Mouse (Mus musculus): Measurements from ENCODE around the gene Trmt112. TPM values are rescaled to one million over a fixed set of nuclear protein-coding genes. Genes with fewer than 3 reads are reported as not detected.
"Not testable (repeated sequence)": the region's sequence is repeated elsewhere in the genome, so short reads cannot be mapped to it uniquely, and the experiment has no call there.

Gene Trmt112
- total RNA-seq (2021): 10 to 100 TPM; 39.8 to 48.2 TPM

DNA sequence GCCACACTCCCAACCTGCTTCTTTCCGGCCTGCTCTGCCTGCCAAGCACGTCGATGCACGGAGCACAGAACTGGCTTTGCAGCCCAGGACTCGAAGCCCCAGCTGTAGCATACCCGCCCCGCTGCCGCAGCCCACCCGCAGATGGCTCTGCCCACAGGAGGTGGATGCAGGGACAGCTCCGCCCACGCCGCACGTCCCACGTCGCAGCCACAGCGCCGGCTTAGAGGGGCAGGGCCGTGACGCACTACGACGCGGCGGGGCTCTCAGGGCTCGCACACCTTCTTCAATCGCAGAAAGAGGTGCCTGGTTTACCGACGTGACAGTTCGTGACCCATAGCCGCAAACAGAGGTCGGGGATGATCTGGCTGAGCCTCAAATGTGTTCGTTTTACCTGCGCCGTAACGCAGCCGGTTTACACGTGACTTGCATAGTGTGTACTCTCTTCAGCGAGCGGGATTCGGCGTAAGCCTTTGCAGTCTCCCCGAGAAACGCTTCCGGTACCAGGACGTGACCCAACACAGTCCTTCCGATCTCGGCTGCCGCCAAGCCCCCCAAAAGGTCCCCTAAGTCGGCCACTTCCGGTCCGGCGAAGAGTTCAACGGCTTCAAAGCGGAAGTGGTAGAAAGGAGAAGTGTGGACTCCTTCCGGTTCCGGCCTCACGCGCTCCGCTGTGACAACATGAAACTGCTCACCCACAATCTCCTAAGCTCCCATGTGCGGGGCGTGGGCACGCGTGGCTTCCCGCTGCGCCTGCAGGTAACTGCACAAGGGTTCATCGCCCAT is at the start of gene Trmt112, which contains the start of gene Prdx5:
Trmt112 (plus strand) TSS at position 192 of the 783 bp plus-strand sequence.
Prdx5 (minus strand) TSS at position 600 of the 783 bp plus-strand sequence.
- peak; percentile 91 to 93 for DNase-seq (ENCODE audit: low spot score in 2 of 2)
- intact Hi-C loops (cut with DNase I): loop anchor here (5.0 kb wide), 1 partner anchor 67 kb away; the partner anchor contains the start of gene Rps6ka4

DNA sequence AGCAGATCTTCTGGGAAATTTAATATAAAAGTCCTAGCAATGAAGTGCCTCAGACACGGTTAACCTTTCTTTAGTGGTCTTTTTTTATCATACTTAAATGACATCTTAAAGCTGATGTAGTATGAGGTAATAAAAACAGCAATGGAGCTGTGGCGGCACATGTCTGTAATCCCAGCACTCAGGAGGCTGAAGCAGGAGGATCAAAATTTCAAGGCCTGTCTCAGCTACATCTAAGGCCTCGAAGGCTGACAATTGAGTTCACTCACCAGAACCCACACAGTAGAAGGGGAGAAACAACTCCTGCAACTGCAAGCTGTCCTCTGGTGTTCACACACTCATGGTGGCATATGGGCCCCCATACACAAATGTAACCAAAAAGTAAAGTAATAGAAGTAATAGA is 49.5 kb upstream of the Trmt112 start:
- DNase-seq (ENCODE audit: low spot score in 2 of 2): no peak
- intact Hi-C loops (cut with DNase I): loop anchor here (5.0 kb wide), 1 partner anchor 37 kb away; no protein-coding TSS in a partner anchor

DNA sequence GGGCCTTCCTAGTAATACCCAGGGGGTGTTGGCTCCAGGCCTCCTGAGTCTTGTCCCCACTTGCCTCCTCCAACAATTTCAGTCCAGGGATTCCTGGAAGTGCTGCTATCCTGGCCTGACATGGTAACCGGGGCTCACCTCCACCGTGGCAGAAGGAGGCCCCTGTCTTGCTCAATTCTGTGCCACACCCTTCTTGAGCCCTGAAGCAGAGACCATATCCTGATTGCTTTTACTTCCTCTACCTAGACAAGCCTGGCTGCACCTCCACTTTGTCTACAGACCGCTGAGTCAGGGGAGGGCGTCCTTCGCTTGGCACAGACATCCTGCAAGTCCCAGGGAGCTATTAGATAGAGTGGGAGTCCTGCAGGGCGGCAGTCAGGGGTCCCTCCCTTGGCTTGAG is 48.8 kb upstream of the Trmt112 start:
- intact Hi-C loops (cut with DNase I): loop anchor here (5.0 kb wide), 1 partner anchor 37 kb away; no protein-coding TSS in a partner anchor
- no peak for DNase-seq (ENCODE audit: low spot score in 2 of 2)

DNA sequence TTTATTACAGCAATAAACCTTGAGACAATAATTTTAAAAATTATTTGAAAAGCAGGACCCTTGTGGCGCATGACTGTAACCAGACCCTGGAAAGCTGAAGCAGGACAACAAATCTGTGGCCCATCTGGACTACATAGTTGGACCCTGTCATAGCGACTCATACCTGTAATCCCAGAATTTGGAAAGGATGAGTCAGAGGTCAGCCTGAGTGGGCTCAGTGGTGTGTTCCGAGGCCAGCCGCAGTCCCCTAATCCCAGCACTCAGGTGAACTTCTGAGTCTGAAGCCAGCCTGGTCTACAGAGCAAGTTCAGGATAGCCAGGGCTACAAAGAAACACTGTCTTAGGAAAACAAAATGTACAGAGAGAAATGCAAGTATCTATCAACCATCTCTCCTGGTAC is 48.0 kb upstream of the Trmt112 start:
- no peak for DNase-seq (ENCODE audit: low spot score in 2 of 2)
- intact Hi-C loops (cut with DNase I): loop anchor here (5.0 kb wide), 1 partner anchor 36 kb away; no protein-coding TSS in a partner anchor

DNA sequence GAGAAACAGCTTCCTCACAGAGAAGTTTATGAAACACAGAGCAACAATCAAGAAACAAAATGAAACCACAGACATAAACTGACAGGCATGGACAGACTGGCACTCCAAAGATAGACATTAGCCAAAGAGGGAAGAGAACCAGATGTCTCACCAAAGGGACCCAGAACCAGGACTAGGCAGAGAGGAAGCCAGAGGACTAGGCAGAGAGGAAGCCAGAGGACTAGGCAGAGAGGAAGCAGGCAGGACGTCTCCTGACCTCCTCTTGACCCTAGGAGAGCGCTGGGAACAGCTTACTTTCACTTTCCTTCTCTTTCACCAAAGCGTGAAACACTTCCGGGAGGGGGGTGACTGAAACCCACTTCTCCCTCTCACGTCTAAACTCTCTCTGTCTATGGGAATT is 40.1 kb upstream of the Trmt112 start:
- intact Hi-C loops (cut with DNase I): no loop called here
- no peak for DNase-seq (ENCODE audit: low spot score in 2 of 2)

DNA sequence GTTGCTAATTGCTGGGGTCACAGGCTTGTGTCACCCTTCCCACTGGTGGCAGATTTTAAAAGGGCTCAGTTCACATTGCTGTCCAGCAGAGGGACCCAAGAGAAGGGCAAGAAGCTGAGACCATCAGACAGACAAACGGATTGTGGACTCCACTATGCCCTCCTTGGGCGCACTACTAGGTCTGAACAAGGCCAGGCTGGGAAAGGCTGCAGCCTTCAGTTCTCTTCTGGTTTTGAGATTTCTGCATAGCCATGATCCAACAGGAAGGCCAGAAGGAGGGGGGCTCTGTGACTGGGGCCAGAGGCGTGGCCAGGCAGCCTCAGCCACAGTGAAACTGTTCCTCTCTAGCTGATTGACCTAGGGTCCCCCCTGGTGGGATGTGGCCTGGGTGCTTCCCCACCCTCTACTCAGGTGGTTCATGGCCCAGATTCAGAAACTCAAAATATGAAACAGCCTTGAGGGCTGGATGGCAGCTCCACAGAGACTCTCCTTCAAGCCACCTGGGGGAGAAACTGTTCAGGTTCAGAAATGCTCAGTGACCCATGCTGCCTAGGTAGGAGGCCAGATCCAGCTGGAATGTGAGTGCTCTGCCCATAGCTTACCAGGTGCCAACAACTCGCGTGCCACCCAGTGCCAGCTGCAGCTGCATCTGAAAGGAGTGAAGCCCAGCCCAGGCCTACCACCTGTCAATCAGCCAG is 37.8 kb upstream of the Trmt112 start:
- DNase-seq (ENCODE audit: low spot score in 2 of 2): no peak
- intact Hi-C loops (cut with DNase I): no loop called here

DNA sequence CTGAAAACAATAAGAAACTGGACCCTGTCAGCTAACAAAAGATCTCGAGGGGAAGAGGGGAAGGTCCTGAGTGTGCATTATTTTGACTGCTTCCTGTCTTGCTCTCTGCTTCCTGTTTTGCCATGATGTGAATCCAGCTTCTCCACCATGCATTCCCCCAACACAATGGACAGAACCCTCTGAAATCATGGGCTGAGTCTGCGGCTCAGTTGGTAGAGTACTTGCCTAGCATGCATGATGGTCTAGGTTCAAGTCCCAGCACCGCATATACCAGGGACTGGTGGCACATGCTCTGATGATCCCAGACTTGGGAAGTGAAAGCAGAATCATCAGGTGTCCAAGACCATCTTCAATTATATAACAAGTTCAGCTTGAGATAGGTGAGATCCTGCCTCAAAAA is 36.8 kb upstream of the Trmt112 start:
- intact Hi-C loops (cut with DNase I): no loop called here

DNA sequence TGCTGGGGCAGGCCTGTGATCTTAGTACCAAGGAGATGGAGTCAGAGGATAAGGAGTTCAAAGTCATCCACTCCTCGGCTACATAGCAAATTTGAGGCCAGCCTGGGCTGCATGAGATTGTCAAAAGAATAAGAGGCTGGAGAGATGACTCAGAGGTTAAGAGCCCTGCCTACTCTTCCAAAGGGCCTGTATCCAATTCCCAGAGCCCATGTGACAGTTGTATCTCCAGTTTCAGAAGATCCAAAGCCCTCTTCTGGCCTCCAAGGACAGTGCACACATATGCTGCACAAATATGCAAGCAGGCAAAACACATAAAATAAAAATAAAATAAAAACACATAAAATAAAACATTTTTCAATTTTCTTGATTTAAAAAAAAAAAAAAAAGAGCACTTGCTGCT is 35.2 kb upstream of the Trmt112 start:
- DNase-seq (ENCODE audit: low spot score in 2 of 2): no peak
- intact Hi-C loops (cut with DNase I): no loop called here

More for the DNA sequence above, 36.8 kb upstream of the Trmt112 start:
- no peak for DNase-seq (ENCODE audit: low spot score in 2 of 2)

DNA sequence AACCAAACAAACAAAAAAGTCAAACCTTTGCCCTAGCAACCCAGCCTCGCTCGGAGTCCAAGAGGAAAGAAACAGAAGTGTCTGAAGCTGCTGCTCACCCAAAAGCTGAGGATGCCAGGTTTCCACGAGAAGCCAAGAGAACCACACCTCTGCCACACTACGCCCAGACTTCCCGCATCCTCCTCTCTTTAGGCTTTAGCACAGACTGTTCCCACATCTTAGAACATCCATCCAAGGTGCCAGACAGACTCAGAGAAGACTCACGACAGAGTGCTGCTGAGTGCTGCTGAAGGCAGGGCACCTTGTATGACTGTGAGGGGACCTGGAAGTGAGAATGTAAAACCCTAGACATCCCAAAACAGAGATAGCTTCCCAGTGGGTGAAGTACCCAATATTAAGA is 33.7 kb upstream of the Trmt112 start:
- intact Hi-C loops (cut with DNase I): no loop called here
- DNase-seq (ENCODE audit: low spot score in 2 of 2): no peak

DNA sequence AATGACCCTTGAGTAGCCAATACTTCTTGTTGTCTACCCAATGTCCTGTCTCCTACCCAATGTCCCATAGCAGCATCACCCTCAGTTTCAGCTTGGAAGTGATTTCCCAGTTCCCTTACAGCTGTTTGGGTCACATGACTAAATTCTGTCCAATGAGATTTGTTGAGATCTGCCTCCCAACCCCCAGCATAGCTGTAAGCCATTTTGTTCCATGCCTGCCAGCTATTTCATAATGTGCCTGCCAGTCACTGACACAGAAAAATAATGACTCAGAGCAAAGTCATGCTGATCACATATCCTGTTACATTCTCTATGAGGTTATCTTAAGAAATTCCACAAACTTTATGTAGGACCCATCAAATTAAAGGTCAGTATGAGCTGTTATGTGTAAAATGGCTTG is 32.7 kb upstream of the Trmt112 start:
- no peak for DNase-seq (ENCODE audit: low spot score in 2 of 2)
- intact Hi-C loops (cut with DNase I): no loop called here

DNA sequence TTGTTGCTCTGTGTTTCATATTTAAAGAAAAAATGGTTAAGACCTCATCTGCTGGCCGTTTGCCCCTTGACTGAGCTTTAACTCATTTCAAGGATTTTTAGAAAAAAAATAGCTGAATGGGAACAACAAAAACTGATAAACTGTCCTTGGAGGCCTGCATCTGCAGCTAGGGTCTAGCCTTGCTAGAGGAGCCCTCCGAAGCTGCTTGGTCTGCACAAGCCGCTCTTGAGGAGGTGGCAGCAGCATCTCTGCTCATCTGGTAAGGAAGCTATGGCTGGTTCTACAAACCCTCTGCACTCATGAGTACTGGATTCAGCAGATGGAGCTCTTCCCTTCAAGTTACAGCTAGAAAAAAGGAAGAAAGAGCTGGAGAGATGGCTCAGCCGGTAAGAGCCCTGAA is 31.5 kb upstream of the Trmt112 start:
- intact Hi-C loops (cut with DNase I): no loop called here
- DNase-seq (ENCODE audit: low spot score in 2 of 2): no peak

DNA sequence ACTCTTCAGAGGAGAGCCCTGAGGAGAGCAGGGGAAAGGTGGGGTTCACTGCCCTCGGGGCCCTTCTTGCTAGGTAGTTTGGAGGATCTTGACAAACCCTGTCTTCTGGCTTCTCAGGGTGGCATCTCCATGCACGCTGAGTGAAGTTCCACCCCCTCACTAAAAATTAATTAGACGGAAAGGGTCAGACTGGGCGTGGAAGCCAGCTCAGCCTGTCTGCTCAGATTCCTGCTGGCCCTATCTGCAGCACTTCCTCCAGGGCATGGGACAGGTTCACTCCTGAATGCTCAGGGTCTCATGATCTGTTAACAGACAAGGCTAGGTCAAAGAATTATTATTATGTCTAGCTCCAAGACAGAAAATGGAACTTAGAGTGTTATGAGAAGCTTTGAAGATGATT is 17.0 kb upstream of the Trmt112 start:
- DNase-seq (ENCODE audit: low spot score in 2 of 2): no peak
- intact Hi-C loops (cut with DNase I): no loop called here

DNA sequence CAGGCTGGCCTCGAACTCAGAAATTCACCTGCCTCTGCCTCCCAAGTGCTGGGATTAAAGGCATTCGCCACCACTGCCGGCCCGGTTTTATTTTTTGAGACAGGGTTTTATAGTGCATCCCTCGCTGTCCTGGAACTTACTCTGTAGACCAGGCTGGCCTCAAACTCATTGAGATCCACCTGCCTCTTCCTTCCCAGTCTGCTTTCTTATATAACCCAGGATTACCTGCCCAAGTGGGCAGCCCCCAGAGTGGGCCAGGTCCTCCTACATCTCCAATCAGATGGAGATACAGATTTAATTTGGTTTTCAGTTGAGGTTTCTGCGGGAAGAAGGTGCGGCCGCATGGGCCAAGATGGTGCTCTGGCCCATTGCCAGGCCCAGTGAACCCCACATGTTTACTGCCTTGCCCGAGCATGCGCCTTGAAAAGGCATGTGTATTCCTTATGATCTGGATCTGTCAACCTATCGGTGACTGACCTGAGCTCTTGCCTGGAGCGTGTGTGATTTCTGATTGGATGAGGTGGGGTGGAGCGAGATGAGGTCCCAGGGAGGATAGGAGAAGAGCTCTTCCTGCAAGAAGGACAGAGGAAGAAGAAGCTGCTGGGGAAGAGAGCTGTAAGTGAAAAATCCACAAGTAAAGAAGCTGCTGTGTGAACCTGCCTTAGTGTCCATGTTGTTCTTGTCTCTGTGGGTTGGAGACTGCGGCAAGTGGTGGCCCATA is 15.6 kb upstream of the Trmt112 start:
- no peak for DNase-seq (ENCODE audit: low spot score in 2 of 2)
- intact Hi-C loops (cut with DNase I): no loop called here

DNA sequence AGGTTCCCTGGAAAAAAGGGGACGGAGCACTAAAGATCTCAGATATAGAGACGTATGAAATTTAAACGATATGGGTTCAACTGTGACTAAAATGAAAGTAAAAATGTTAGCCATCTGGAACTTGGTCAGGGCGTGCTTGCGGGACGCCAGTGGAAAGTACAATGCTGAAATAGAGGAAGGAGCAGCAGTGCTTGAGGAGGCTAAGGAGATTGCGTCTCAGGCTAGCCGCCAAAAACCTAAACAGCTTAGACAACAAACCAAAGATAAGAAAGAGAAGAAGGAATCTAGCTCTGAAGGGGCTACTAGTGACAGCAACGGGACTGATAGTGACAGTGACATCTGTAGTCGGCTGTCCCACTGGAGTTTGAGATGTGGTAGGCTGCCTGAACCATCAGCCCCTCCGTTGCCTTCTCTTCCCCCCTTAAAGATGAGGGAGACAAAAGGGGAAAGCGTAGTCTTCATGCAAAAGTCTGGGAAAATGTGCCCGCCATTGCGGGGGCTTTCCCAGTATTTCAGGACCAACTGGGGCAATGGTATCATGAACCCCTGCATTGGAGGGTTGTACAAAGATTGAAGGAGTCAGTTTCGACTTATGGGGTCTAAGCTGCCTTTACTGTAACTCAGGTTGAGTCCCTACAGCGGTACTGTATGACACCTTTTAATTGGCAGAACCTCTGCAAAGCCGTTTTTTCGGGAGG is 13.7 kb upstream of the Trmt112 start:
- not testable (repeated sequence) for DNase-seq (ENCODE audit: low spot score in 2 of 2)
- intact Hi-C loops (cut with DNase I): loop anchor here (5.0 kb wide), 1 partner anchor 33 kb away; no protein-coding TSS in a partner anchor

DNA sequence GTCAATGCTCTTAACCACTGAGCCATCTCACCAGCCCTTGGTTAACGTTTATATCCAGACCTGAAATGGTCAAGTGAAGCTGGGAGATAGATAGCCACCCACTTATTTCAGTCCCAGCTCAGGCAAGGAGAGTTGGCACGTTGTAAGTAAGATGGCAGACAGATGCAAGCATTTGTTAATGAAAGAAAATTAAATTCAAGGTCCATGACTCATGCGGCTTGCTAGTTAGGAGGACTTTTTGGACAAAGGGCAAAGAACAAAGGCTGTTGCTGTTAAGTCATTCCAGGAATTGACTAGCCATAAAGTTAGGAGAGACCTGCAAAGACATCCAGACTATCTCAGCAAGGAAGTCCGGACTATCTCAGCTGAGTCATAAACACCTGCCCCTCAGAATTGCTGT is 9.9 kb upstream of the Trmt112 start:
- intact Hi-C loops (cut with DNase I): loop anchor here (5.0 kb wide), 1 partner anchor 37 kb away; no protein-coding TSS in a partner anchor
- no peak for DNase-seq (ENCODE audit: low spot score in 2 of 2)

DNA sequence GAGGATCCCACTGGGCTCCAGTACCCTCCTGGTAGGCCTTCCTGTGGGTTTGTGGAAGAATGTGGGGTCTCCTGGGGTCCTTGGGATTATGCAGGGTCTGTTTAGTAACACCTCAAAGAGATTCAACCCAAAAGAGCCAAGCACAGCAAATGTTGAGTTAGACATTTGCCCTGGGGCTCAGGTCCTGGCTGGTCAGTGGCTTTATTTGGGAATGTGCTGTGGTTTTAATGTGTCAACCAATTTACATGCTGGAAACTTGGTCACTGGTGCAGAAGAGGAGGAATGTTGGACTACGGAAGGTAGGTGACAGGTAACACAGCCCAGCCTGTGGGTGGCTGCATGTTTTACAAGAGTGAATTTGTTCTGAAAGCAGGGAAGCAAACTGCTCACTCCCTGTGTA is 6.5 kb upstream of the Trmt112 start:
- no peak for DNase-seq (ENCODE audit: low spot score in 2 of 2)
- intact Hi-C loops (cut with DNase I): no loop called here

DNA sequence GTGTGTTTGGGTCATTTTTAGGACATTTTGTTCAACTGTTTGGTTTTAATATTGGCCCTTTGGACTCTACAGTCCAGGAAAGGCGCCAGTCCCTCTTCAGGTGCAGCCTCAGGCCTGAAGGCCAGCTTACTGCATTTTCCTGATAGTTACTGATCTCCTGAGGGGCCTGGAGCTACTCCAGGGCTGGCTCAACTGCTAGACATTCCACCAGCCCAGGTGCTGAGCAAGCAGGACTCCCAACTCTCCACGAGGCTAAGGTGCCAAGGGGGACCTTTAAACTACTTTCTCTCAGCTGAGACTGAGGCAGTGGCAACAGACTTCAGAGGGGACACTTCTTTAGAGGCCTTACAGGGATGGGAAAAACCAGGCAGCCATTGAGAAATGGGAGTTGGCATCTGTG is 4.7 kb upstream of the Trmt112 start:
- intact Hi-C loops (cut with DNase I): loop anchor here (5.0 kb wide), 1 partner anchor 63 kb away; the partner anchor contains the start of gene Rps6ka4
- DNase-seq (ENCODE audit: low spot score in 2 of 2): no peak

DNA sequence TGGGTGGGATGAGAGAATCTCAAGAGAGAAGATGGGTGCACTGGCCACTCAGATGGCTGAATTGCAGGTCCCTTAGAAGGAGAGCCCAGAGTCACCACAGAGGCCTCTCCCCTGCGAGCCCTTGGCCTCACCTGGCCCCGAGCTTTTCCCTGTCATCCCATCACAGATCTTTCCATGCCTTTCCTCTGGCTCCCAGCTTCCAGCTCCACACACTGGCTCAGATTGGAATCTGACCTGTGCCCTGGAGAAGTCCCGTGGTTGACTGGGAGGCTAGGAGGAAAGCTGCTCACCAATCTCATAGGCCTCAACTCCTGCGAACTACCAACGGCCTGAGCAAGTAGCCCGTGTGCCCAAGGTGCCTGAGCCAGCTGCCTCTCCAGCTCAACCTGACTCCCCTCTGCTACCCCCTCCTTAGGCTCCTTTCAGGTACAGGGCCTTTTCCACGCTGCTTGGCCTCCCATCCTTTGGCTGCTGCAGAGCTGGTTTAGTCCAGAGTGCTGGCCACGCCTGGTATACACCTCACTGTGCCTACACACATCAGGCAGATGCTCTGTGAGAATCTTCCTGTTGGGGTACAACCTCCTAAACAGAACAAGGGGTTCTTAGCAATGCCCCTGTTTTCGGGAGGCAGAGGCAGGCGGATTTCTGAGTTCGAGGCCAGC is 3.9 kb upstream of the Trmt112 start:
- intact Hi-C loops (cut with DNase I): loop anchor here (5.0 kb wide), 1 partner anchor 63 kb away; the partner anchor contains the start of gene Rps6ka4
- no peak for DNase-seq (ENCODE audit: low spot score in 2 of 2)

DNA sequence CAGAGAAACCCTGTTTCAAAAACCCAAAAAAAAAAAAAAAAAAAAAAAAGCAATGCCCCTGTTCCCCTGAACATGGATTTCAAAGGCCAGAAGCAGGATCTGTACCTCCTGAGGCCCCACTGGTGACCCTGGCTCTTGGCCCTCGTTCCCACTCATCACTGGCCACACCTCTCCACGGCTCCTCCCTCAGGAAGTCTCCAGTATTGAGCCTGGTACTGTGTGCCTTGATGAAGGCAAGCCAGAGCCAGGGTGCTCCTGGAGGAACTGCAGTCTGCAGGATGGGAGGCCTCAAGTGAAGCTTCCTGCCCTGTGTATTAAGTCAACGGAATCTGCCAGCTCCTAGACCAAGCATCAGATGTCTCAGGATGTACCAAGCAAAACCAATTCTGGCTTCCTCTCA is 3.3 kb upstream of the Trmt112 start:
- intact Hi-C loops (cut with DNase I): loop anchor here (5.0 kb wide), 1 partner anchor 64 kb away; the partner anchor contains the start of gene Rps6ka4
- DNase-seq (ENCODE audit: low spot score in 2 of 2): no peak

Data from left cerebral cortex, postnatal 36 days (tissue).